Mouse (Mus musculus): ENCODE measurements at regions not wholly inside any gene's neighbourhood (a gene's known extent, or its start where the extent isn't known, plus 50 kb on each side); places are given as distances from the start of the nearest gene placed in this dataset.

- DNase-seq (ENCODE audit: low spot score in 2 of 2): no peak
Observed at GRCm38 (mm10) chr3:133750606-133751005, 205.7 kb upstream of the Tet2 start.

GRCm38 (mm10) chr3:133751011-133751410, 206.1 kb upstream of the Tet2 start:
- DNase-seq (ENCODE audit: low spot score in 2 of 2): no peak

- DNase-seq (ENCODE audit: low spot score in 2 of 2): no peak
Observed at GRCm38 (mm10) chr3:133751565-133751964, 206.6 kb upstream of the Tet2 start.

GRCm38 (mm10) chr3:133753041-133753440, 208.1 kb upstream of the Tet2 start:
- DNase-seq (ENCODE audit: low spot score in 2 of 2): no peak

- DNase-seq (ENCODE audit: low spot score in 2 of 2): peak in 1 of 2 experiments; percentile 26
Observed at GRCm38 (mm10) chr3:133754006-133754910, 209.3 kb upstream of the Tet2 start.

GRCm38 (mm10) chr3:133754911-133755259, 209.9 kb upstream of the Tet2 start:
- peak; percentile 91 to 92 for DNase-seq (ENCODE audit: low spot score in 2 of 2)

GRCm38 (mm10) chr3:133757756-133758420, 212.9 kb upstream of the Tet2 start:
- peak; percentile 51 to 60 for DNase-seq (ENCODE audit: low spot score in 2 of 2)

- peak in 1 of 2 experiments; percentile 13 for DNase-seq (ENCODE audit: low spot score in 2 of 2)
Observed at GRCm38 (mm10) chr3:133758421-133758820, 213.5 kb upstream of the Tet2 start.

- no peak for DNase-seq (ENCODE audit: low spot score in 2 of 2)
Observed at GRCm38 (mm10) chr3:133759611-133760010, 214.7 kb upstream of the Tet2 start.

GRCm38 (mm10) chr3:133760221-133760620, 215.3 kb upstream of the Tet2 start:
- DNase-seq (ENCODE audit: low spot score in 2 of 2): no peak

GRCm38 (mm10) chr3:133763721-133764120, 218.8 kb upstream of the Tet2 start:
- no peak for DNase-seq (ENCODE audit: low spot score in 2 of 2)

GRCm38 (mm10) chr3:133773490-133773889, 228.6 kb upstream of the Tet2 start:
- DNase-seq (ENCODE audit: low spot score in 2 of 2): no peak

- no peak for DNase-seq (ENCODE audit: low spot score in 2 of 2)
Observed at GRCm38 (mm10) chr3:133774229-133774628, 229.3 kb upstream of the Tet2 start.

GRCm38 (mm10) chr3:133776013-133776412, 231.1 kb upstream of the Tet2 start:
- DNase-seq (ENCODE audit: low spot score in 2 of 2): no peak

GRCm38 (mm10) chr3:133779161-133779789, 234.3 kb upstream of the Tet2 start:
- DNase-seq (ENCODE audit: low spot score in 2 of 2): no peak

- DNase-seq (ENCODE audit: low spot score in 2 of 2): no peak
Observed at GRCm38 (mm10) chr3:133783060-133783459, 238.1 kb upstream of the Tet2 start.

- DNase-seq (ENCODE audit: low spot score in 2 of 2): no peak
Observed at GRCm38 (mm10) chr3:133791361-133791760, 246.4 kb upstream of the Tet2 start.

- no peak for DNase-seq (ENCODE audit: low spot score in 2 of 2)
Observed at GRCm38 (mm10) chr3:133809007-133809552, 264.1 kb upstream of the Tet2 start.

- no peak for DNase-seq (ENCODE audit: low spot score in 2 of 2)
Observed at GRCm38 (mm10) chr3:133818966-133819700, 274.2 kb upstream of the Tet2 start.

- DNase-seq (ENCODE audit: low spot score in 2 of 2): no peak
Observed at GRCm38 (mm10) chr3:133833739-133834391, 288.9 kb upstream of the Tet2 start.

GRCm38 (mm10) chr3:133834459-133834858, 289.5 kb upstream of the Tet2 start:
- DNase-seq (ENCODE audit: low spot score in 2 of 2): no peak

Measured in right cerebral cortex, adult 2 months (tissue).